Mouse (Mus musculus) testis, adult 2 months (tissue): ENCODE results near the gene Cyb5r4. TPM values are rescaled to one million over a fixed set of nuclear protein-coding genes. Genes with fewer than 3 reads are reported as not detected.
"Not testable (repeated sequence)": the region's sequence is repeated elsewhere in the genome, so short reads cannot be mapped to it uniquely, and the experiment has no call there.

ENCODE experiments used
- H3K27ac ChIP-seq: fragments of 200-500 bp; 2 replicates; pipeline ENCODE4 v1.5.1; 2012; ENCODE audit warnings: low read depth, low read length; ENCODE audit not compliant: control insufficient read depth, insufficient read depth
- H3K27me3 ChIP-seq: fragments of 200-500 bp; 2 replicates; pipeline ENCODE4 v1.6.1; 2012; ENCODE audit warnings: mild to moderate bottlenecking, low read length, moderate library complexity; ENCODE audit not compliant: control insufficient read depth, insufficient read depth
- H3K36me3 ChIP-seq: fragments of 200-500 bp; 2 replicates; pipeline ENCODE4 v1.6.1; 2012; ENCODE audit warnings: mild to moderate bottlenecking, low read length; ENCODE audit not compliant: control insufficient read depth, insufficient read depth
- H3K4me1 ChIP-seq: fragments of 200-500 bp; 2 replicates; pipeline ENCODE4 v1.6.1; 2012; ENCODE audit warnings: low read length; ENCODE audit not compliant: control insufficient read depth, insufficient read depth
- H3K4me3 ChIP-seq: fragments of 200-500 bp; 2 replicates; pipeline ENCODE4 v1.5.1; 2012; ENCODE audit warnings: low read depth, mild to moderate bottlenecking, low read length, moderate library complexity, mixed read lengths; ENCODE audit not compliant: control insufficient read depth
- CTCF ChIP-seq: fragments of 200-500 bp; IDR thresholded peaks from 2 replicates; pipeline ENCODE4 v1.5.1; 2012; ENCODE audit warnings: low read depth, mild to moderate bottlenecking, inconsistent platforms, low read length, moderate library complexity; ENCODE audit not compliant: control insufficient read depth, insufficient read depth, insufficient replicate concordance
- POLR2A ChIP-seq: fragments of 200-500 bp; IDR thresholded peaks from 2 replicates; pipeline ENCODE4 v1.6.1; 2012; ENCODE audit warnings: low read depth, mild to moderate bottlenecking, inconsistent platforms, low read length, moderate library complexity; ENCODE audit not compliant: control insufficient read depth
- polyA plus RNA-seq: library from polyadenylated mRNA; depleted of rRNA; stranded (reverse); fragments of >200 nt; gene quantifications from 2 replicates; pipeline ENCODE4 v1.2.3, GENCODE M21; 2012; rRNA removed

The Cyb5r4 gene
- 13.3 and 20.4 TPM in 2 replicates for polyA plus RNA-seq

DNA sequence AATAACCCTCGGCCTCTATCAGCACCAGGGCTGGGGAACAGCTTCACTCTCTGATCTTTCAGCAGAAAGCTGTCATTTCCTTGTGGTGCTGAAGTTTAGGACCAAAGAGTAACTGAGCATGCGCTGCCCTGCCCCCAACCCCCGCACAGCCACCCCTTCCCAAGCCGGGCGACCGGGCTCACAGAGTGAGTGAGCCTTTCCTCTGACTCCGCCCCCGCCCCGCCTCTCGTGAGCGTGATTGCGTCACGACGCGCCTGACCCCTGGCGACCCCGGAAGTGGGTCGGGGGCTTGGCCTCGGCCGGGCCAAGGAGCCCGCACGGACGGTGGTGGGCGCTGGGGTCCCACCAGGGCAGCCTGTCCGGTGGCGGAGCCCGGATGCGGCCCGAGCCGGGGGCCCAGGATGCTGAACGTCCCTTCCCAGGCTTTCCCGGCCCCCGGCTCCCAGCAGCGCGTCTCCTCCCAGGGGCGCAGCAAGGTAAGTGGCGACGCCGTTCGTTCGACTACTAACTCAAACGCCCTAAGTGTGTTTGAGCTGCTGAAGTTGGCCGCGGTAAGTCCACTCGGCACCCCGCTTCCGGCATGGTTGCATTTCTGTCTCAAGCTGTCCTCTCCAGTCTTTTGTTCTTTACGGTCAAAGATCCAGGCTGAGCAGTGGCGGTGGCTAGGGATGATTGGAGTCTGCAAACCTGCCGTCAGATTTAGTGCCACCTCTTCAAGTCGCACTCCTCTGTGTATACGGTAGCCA, at the start of gene Cyb5r4:
Cyb5r4 (plus strand) TSS at position 237 of the 746 bp plus-strand sequence.
- Histone ChIP-seq H3K27ac (peak within 1 kb of the TSS; percentile 80), H3K4me3 (peak within 1 kb of the TSS; percentile 94), H3K4me1 (no peaks in the 10 kb centered on the region; the same call in 1 of the 2 replicates), H3K27me3 (no peaks in the 10 kb centered on the region), H3K36me3 (no peaks in the 10 kb centered on the region)
- TF ChIP-seq POLR2A (peak; percentile 73; the same call in 1 of the 2 replicates), CTCF (no peak)

DNA sequence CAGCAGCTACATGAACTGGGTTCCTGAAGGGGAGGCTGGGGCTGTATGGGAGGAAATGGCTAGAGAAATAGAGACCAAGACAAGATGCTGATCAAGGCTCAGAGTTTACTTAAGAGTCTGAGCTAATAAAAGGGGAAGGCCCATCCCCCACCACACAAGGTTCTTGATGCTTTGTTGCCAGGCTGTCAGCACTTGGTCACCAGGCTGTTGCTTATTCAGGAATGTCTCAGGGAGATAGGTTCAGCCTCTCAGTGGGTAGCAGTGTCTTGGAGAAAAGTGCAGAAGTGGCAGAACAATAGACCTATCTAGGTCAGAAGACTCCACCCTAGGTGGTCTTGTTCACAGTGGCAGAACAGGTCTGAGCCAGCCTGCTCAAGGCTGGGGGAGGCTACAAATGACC, 49.3 kb upstream of the Cyb5r4 start:
- not testable (repeated sequence) for H3K36me3 ChIP-seq, H3K27ac ChIP-seq, H3K27me3 ChIP-seq, H3K4me3 ChIP-seq, H3K4me1 ChIP-seq

DNA sequence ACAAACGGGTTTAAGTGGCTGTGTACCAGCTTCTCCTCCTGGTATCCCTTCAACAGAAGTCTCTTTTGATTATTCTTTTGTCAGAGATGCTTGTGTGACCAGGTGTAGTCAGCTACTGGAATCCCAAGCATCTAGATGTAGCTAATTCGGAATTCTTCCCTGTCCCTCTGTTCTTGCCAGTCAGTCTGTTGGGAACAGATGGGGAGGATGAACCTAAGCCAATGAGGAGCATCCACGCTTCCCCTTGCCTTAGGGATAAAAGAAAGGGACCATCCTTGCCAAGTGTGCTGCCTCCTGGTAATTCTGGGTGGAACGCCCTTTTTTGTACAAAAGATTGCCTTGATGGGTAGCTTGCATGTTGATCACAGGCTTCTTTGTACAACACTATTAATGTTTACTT, 48.3 kb upstream of the Cyb5r4 start:
- no peaks in the 10 kb centered on the region for H3K27me3 ChIP-seq
- H3K4me1 ChIP-seq, result no peaks in the 10 kb centered on the region
- H3K4me3 ChIP-seq, result no peak overlapping the region
- TF ChIP-seq POLR2A (no peak), CTCF (no peak)
- H3K27ac ChIP-seq, result no peak overlapping the region
- H3K36me3 ChIP-seq, result no peaks in the 10 kb centered on the region

DNA sequence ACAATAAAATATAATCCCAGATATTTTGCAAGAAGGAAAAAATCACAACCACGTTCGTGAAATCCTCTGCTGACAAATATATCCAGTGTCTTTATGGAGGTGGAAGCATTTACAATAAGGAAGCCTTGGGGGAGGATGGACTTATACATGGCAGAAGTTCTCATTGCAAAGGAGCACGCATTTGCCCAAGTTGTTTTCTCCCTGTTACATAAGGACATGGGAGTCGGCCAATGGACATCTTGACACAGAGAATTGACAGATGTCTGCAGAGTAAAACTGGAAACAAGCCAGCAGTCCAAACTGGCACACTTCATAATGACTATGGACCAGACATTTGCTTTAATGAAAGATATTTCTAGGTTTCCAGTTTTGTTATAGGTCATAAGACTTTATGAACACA, 44.9 kb upstream of the Cyb5r4 start:
- no peaks in the 10 kb centered on the region for H3K27me3 ChIP-seq
- peaks cover 5% of the 10 kb centered on the region for H3K4me1 ChIP-seq
- H3K36me3 ChIP-seq, result no peaks in the 10 kb centered on the region
- no peak overlapping the region for H3K27ac ChIP-seq
- TF ChIP-seq POLR2A, result no peak
- no peak for TF ChIP-seq CTCF
- H3K4me3 ChIP-seq, result no peak overlapping the region

DNA sequence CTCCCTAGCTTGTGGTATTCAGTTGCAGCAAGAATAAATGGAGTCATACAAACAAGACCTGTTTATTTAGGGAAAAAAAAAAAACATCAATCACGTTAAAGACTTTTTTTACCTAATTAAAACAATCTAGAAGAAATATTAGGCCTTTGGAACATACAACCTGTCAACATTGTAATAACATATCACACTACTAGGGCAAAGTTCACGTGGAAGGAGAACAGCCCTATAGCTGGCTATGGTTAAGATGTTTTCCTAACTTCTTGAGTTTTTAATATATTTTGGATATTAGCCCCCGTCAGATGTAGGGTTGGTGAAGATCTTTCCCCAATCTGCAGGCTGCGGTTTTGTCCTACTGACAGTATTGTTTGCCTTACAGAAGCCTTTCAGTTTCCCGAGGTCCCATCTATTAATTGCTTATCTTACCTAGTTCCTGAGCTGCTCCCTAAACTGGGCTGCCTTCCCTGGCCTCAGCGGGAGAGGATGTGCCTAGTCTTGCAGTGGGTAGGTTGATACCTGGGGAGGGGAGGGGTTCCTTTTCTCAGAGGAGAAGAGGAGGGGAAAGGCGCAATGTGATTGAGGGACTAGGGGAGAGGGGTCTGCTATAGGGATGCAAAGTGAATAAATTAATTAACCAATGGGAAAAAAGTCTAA, 43.4 kb upstream of the Cyb5r4 start:
- Histone ChIP-seq H3K27me3 (no peaks in the 10 kb centered on the region), H3K36me3 (no peaks in the 10 kb centered on the region), H3K4me3 (no peak overlapping the region), H3K4me1 (peaks cover 5% of the 10 kb centered on the region), H3K27ac (no peak overlapping the region)
- TF ChIP-seq POLR2A, result no peak
- no peak for TF ChIP-seq CTCF

DNA sequence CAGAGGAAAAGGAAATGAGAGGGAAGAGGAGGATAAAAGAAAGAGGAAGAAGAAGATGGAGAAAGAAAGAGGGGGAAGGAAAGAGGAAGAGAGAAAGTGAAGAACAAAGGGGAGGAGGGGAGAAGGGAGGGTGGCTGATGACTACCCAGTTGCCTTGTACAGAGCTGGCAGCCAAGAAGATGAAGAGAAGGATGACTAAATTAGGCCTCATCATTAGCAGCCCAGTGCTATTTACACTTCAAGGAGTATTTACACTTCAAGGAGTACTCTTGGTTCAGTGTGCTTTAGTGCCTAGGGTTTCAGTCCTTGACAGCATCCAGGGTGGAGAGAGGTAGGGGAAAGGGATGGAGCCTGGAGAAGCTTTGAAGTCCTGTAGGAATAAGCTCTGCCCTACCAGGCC, 41.8 kb upstream of the Cyb5r4 start:
- Histone ChIP-seq H3K4me3 (no peak overlapping the region), H3K36me3 (no peaks in the 10 kb centered on the region), H3K4me1 (peaks cover 5% of the 10 kb centered on the region), H3K27ac (no peak overlapping the region), H3K27me3 (no peaks in the 10 kb centered on the region)
- TF ChIP-seq CTCF (no peak), POLR2A (no peak)

DNA sequence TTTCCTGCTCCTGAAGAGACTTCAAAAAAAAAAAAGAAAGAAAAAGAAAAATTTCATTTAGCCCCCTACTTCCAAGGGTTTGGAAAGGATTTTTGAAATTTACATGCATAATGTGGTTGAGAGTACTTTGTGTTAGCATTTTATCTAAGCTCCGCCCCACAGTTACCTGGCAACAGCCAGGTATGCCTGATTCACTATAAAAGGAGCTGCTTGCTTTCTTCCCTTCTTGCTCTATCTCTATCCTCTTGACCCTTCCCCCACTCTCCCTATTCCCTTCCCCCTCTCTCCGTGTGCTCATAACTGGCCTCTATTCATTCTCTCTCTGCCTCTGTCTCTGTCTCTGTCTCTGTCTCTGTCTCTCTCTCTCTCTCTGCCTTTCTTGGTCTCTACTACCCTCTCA, 40.9 kb upstream of the Cyb5r4 start:
- no peaks in the 10 kb centered on the region for H3K27me3 ChIP-seq
- H3K4me1 ChIP-seq, result peaks cover 5% of the 10 kb centered on the region
- no peak overlapping the region for H3K27ac ChIP-seq
- no peak overlapping the region for H3K4me3 ChIP-seq
- TF ChIP-seq POLR2A, result no peak
- TF ChIP-seq CTCF, result no peak
- no peaks in the 10 kb centered on the region for H3K36me3 ChIP-seq

DNA sequence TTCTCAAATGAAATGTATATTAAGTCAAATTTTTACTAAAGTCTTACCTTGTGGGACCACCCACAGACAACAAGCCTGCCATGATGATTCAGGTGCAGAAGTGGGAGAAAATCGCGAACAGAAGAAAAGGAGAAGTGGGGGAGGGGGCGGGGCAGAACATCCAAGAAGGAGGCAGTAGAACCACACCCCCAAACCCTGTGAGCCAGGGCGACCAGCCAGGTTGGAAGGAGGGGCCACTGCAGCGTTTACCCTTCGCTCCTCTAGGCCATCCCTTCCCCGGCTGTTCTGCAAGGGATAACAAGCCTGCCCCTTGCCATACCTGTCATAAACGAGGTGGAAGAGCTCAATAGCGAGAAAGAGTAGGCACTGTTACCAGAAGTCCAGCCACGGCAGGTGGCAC, 40.3 kb upstream of the Cyb5r4 start:
- H3K4me3 ChIP-seq, result no peak overlapping the region
- H3K27me3 ChIP-seq, result no peaks in the 10 kb centered on the region
- TF ChIP-seq CTCF, result no peak
- TF ChIP-seq POLR2A, result no peak
- H3K27ac ChIP-seq, result no peak overlapping the region
- no peaks in the 10 kb centered on the region for H3K36me3 ChIP-seq
- H3K4me1 ChIP-seq, result peaks cover 5% of the 10 kb centered on the region
